Mouse (Mus musculus) liver, embryonic 14.5 days (tissue): Measurements from ENCODE around the gene Prcp. TPM values are rescaled to one million over a fixed set of nuclear protein-coding genes. Genes with fewer than 3 reads are reported as not detected.

Source experiments
- ATAC-seq: fragments of 200-750 bp; cut with Nextera tagmentation; 2 replicates; pipeline ENCODE4 v1.8.0; 2017; ENCODE audit warnings: moderate number of reproducible peaks, mild to moderate bottlenecking, moderate library complexity; ENCODE audit not compliant: insufficient read depth
- DNase-seq, 3 experiments: peaks; one replicate each; pipeline ENCODE4 v3.0.0-alpha.2; 2012 to 2013; ENCODE audit warnings: low read depth in 3 of 3, low spot score in 3 of 3
- H3K27ac ChIP-seq: fragments of 300-500 bp; sonication (generic); 2 replicates; pipeline ENCODE4 v1.5.1; 2014; ENCODE audit warnings: moderate library complexity, mild to moderate bottlenecking, control low read depth, inconsistent platforms
- H3K27me3 ChIP-seq: fragments of 300-500 bp; sonication (generic); 2 replicates; pipeline ENCODE4 v1.6.1; 2014; ENCODE audit warnings: mild to moderate bottlenecking, low read length, moderate library complexity; ENCODE audit not compliant: control insufficient read depth, insufficient read depth
- H3K36me3 ChIP-seq: fragments of 300-500 bp; sonication (generic); replicated peaks from 2 replicates; pipeline ENCODE4 v1.6.1; 2014; ENCODE audit warnings: low read depth; ENCODE audit not compliant: control insufficient read depth, insufficient read depth
- H3K4me1 ChIP-seq, 2 experiments: fragments of 200-500 bp in 1 of 2; fragments of 300-500 bp in 1 of 2; sonication (generic) in 1 of 2; replicated peaks; 2 replicates each; pipeline ENCODE4 v1.6.1; 2012 to 2014; ENCODE audit warnings: antibody characterized with exemption in 1 of 2, inconsistent platforms in 1 of 2, low read length in 1 of 2; ENCODE audit not compliant: control insufficient read depth in 2 of 2, insufficient read depth in 2 of 2
- H3K4me2 ChIP-seq: fragments of 300-500 bp; sonication (generic); 2 replicates; pipeline ENCODE4 v1.6.1; 2014; ENCODE audit warnings: low read depth, mild to moderate bottlenecking, control low read depth, moderate library complexity
- H3K4me3 ChIP-seq, 2 experiments: fragments of 200-500 bp in 1 of 2; fragments of 300-500 bp in 1 of 2; sonication (generic) in 1 of 2; 2 replicates each; pipeline ENCODE4 v1.5.1; 2012 to 2014; ENCODE audit warnings: low read depth in 2 of 2, low read length in 2 of 2, mild to moderate bottlenecking in 2 of 2, control low read depth in 1 of 2, inconsistent platforms in 1 of 2, moderate library complexity in 1 of 2; ENCODE audit not compliant: insufficient read depth in 1 of 2
- H3K9ac ChIP-seq: fragments of 300-500 bp; sonication (generic); replicated peaks from 2 replicates; pipeline ENCODE4 v1.6.1; 2014; ENCODE audit warnings: mild to moderate bottlenecking, control low read depth, moderate library complexity
- H3K9me3 ChIP-seq: fragments of 300-500 bp; sonication (generic); 2 replicates; pipeline ENCODE4 v1.6.1; 2016; ENCODE audit warnings: low read length, mixed read lengths; ENCODE audit not compliant: control insufficient read depth
- CTCF ChIP-seq: IDR thresholded peaks from 2 replicates; pipeline ENCODE4 v1.5.1; 2016; ENCODE audit warnings: antibody characterized with exemption, low read depth, control low read depth
- EP300 ChIP-seq: IDR thresholded peaks from 2 replicates; pipeline ENCODE4 v1.6.1; 2016; ENCODE audit warnings: antibody characterized with exemption, low read depth
- WGBS: fragments of 180-500 bp; shearing (Covaris S2); extraction: QIAGEN DNeasy Blood & Tissue Kit; methylation state at CpG from one replicate; pipeline ENCODE4 v1.1.7; 2014; ENCODE audit not compliant: insufficient replicate concordance; 5-methylcytosine and 5-hydroxymethylcytosine counted together
- polyA plus RNA-seq, 2 experiments: library from polyadenylated mRNA; depleted of rRNA in 1 of 2; stranded (reverse) in 1 of 2; unstranded in 1 of 2; fragments of >200 nt; fragmentation: Nextera tagmentation in 1 of 2; extraction: Ambion mirVana in 1 of 2; gene quantifications; 2 replicates each; pipeline versions ENCODE4 v1.2.1 to v1.2.3; 2012 to 2014

Prcp gene
- polyA plus RNA-seq, 2 experiments = 13.1 to 18.0 TPM

GRCm38 (mm10) chr7:92836447-92836846 is 37.8 kb upstream of the Prcp start:
- Histone ChIP-seq H3K4me1 (no peaks in the 10 kb centered on the region), H3K27me3 (no peaks in the 10 kb centered on the region), H3K4me2 (no peak overlapping the region), H3K4me3 (no peak overlapping the region), H3K27ac (no peak overlapping the region), H3K9me3 (no peaks in the 10 kb centered on the region), H3K9ac (no peak overlapping the region), H3K36me3 (no peaks in the 10 kb centered on the region)
- TF ChIP-seq CTCF (no peak), EP300 (no peak)
- no peak for ATAC-seq
- WGBS = 53% methylated on average over 3 of the region's 3 CpGs
- no peak for DNase-seq

DNA sequence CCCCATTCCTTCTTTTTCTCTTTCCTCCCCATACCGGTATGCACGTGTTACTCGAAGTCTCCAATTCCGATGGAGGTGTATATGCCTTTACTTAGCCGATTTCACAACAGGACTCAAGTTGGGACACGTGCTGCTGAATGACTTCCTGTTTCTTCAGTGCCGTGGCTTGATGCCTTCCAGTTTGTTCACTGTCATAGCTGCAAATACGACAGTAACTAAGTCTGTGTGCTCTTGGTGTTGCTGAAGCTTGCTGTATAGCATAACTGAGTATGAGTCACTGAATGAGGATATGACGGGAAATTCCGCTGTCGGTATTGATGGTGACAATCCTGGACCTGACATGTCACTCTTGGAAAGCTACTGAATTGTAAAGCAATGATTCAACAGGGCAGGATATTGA is 37.0 kb upstream of the Prcp start:
- Histone ChIP-seq H3K9ac (no peak overlapping the region), H3K9me3 (no peaks in the 10 kb centered on the region), H3K27ac (no peak overlapping the region), H3K4me3 (no peak overlapping the region), H3K36me3 (no peaks in the 10 kb centered on the region), H3K4me2 (no peak overlapping the region), H3K4me1 (no peaks in the 10 kb centered on the region), H3K27me3 (no peaks in the 10 kb centered on the region)
- DNase-seq = no peak
- TF ChIP-seq EP300 (no peak), CTCF (no peak)
- WGBS = 45% methylated on average over 11 of the region's 11 CpGs
- no peak for ATAC-seq

GRCm38 (mm10) chr7:92837907-92838306 is 36.4 kb upstream of the Prcp start:
- H3K9me3 ChIP-seq = no peaks in the 10 kb centered on the region
- no peak overlapping the region for H3K9ac ChIP-seq
- H3K4me3 ChIP-seq = no peak overlapping the region
- no peak for DNase-seq
- no peaks in the 10 kb centered on the region for H3K27me3 ChIP-seq
- no peak for ATAC-seq
- H3K4me1 ChIP-seq = no peaks in the 10 kb centered on the region
- H3K27ac ChIP-seq = no peak overlapping the region
- no peak for TF ChIP-seq EP300
- TF ChIP-seq CTCF = no peak
- WGBS = 54% methylated on average over 3 of the region's 3 CpGs
- no peaks in the 10 kb centered on the region for H3K36me3 ChIP-seq
- H3K4me2 ChIP-seq = no peak overlapping the region

DNA sequence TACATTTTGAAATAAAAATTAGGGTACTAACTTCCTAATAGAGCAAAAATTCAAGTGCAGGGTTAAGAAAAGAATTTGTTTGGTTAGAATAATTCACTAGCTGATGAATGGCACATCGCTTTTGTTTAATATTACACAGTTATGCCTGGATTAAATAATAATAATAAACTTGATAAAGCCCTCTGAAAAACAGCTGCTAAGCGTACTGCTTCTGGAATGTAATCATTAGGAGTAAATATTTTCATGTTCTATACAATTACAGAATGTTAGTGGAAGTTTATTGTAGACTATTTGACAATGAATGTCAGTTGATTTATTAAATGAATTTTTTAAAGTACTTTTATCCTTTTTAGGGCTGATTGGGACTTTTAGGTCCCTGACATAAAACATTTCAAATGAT is 32.0 kb upstream of the Prcp start:
- TF ChIP-seq EP300 = no peak
- TF ChIP-seq CTCF = no peak
- Histone ChIP-seq H3K27ac (no peak overlapping the region), H3K9ac (no peak overlapping the region), H3K9me3 (no peaks in the 10 kb centered on the region), H3K4me1 (no peaks in the 10 kb centered on the region), H3K4me3 (no peak overlapping the region), H3K27me3 (no peaks in the 10 kb centered on the region), H3K4me2 (no peak overlapping the region), H3K36me3 (no peaks in the 10 kb centered on the region)
- no peak for DNase-seq
- no peak for ATAC-seq
- WGBS = 52% methylated on average over 2 of the region's 2 CpGs

GRCm38 (mm10) chr7:92848246-92848645 is 26.0 kb upstream of the Prcp start:
- WGBS = 69% methylated on average over 3 of the region's 3 CpGs
- Histone ChIP-seq H3K27me3 (no peaks in the 10 kb centered on the region), H3K9ac (no peak overlapping the region), H3K4me1 (no peaks in the 10 kb centered on the region), H3K4me3 (no peak overlapping the region), H3K4me2 (no peak overlapping the region), H3K27ac (no peak overlapping the region), H3K36me3 (no peaks in the 10 kb centered on the region), H3K9me3 (no peaks in the 10 kb centered on the region)
- TF ChIP-seq EP300 (no peak), CTCF (no peak)
- no peak for ATAC-seq
- DNase-seq = no peak

- Histone ChIP-seq H3K27me3 (no peaks in the 10 kb centered on the region), H3K9ac (no peak overlapping the region), H3K9me3 (no peaks in the 10 kb centered on the region), H3K4me2 (no peak overlapping the region), H3K4me1 (no peaks in the 10 kb centered on the region), H3K4me3 (no peak overlapping the region), H3K36me3 (peaks cover 9% of the 10 kb centered on the region), H3K27ac (no peak overlapping the region)
- ATAC-seq (no peak), DNase-seq (no peak)
- TF ChIP-seq CTCF (peak; percentile 56), EP300 (no peak)
- 34% methylated on average over 2 of the region's 2 CpGs for WGBS
Observed at GRCm38 (mm10) chr7:92866526-92866925, 7.7 kb upstream of the Prcp start.
